Mouse (Mus musculus) right cerebral cortex, postnatal 25 days (tissue): ENCODE data around the gene Tspan8.

Source experiments
- DNase-seq: peaks from one replicate; pipeline ENCODE4 v3.0.0; 2022

Gene Tspan8

DNA sequence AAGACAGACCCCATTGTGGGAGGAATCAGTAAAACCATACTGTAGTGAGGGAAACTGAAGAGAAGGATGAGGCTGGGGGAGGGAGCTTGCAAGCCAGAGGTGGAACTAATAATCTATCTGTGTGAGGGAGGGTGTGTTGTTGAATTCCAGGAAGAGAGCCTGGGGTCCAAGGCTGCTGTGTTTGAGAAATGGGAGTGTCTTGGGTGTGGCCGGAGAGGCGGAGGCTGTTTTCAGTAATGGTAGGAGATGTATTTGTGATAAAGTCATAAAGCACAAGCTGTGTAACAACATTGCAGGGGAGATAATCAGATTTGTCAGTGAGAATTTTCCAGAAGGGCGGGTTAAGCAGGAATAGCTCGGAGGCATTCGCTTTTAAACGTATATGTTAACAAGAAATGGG, 17.4 kb downstream of the Tspan8 start:
- no peak for DNase-seq

DNA sequence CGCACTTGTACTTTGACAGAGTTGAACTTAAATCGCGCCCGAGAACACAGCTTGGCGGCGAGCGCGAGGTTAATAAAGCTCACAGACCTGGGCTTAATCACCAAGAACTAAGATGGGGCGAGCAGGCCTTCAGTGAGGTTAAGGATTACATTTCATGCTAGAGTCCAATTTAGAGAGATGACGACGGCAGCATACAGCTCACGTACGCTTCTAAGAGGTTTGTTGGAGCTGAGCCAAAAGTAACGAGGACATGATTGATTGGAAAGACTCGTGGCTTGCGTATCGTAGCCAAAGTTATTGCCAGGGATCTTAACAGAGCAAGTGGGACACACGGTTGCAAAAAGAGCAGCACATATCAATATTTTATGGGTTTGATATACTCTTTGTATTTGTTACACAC, 30.3 kb downstream of the Tspan8 start:
- no peak for DNase-seq

DNA sequence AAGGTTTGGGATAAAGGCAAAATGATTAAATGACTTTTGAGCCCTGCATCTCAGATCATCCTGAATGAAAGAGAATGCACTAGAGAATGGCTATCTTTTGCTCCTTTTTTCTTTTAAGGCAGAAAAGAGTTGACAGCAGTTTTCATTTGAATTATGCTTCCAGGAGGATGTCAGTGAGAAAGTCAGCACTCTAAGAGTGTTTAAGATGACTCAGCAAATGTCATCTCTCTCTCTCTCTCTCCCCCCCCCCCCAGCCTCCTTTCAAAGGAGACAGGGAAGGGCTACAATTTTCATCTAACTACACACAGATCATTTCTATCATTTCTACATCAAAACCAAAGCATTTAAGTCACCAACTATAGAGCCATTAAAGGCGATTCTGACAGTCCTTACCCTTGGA, 31.9 kb downstream of the Tspan8 start:
- no peak for DNase-seq

DNA sequence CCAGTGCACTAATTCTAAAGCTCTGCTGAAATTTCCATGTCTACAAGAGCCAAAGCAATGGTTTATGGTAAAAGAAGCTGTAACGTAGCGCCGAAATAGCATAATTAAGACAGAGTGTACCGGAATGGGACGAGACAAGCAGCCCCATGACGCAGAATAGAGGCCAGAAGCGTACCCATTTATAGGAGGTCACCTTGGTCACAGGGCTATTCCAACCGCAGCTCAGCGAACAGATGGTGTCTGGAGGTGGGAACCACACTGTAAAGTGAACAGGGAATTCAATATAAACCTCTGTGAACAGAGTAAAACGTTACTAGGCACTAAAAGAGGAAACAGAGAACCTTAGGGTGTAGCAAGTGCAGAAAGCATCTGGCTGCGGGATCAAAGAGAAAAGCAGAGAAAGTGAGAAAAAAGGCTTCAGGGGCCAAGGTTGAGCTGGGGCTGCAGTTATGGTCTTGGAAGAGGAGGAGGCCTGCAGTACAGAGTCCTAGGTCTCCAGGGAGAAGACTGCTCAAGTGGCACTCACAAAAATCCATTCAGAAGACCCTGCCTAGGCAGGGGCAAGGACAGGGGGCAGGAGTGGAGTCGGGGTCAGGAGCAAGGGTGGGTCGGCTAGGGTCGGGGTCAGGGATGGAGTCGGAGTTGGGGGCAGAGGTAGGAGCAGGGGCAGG, 43.7 kb downstream of the Tspan8 start:
- DNase-seq = no peak

DNA sequence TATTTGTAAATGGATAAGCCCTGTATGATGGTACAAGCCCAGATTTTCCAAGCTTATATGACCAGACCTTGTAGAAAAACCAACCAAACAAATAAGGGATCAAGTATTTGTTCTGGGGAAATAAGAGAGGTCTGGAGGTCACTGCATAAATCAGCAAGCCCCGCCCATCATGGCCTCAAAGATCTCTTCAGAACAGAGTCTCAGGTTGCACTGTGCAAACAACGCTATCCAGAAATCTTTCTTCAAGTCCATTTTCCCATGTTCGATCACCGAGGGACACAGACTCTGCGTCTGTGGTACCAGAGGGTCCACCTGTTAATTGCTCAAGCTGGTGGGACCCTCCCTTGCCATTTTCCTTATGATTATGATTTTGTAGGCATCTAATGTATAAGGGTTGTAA, 45.3 kb downstream of the Tspan8 start:
- DNase-seq = no peak

- no peak for DNase-seq
Measured at GRCm38 (mm10) chr10:115882757-115883156, 66.1 kb downstream of the Tspan8 start.

DNA sequence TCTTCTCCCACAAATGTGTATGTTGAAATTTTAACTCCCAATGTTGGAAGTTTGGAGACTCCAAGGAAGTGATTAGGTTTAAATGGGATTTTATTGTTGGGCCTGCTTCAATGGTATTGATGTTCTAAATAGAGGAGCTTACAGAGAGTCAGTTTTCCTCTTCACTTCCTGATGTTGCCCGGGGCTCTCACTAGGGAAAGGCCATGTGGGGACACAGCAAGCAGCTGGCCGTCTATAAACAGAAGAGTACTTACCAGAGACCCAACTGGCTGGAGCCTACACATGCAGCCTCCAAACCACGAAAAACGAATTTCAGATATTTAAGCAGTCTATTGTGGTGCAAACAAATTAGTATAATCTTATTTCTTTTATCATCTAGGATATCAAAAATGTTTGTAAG, 75.3 kb downstream of the Tspan8 start:
- no peak for DNase-seq

- DNase-seq = no peak
Measured at GRCm38 (mm10) chr10:115892973-115893372, 76.3 kb downstream of the Tspan8 start.

- DNase-seq = no peak
Measured at GRCm38 (mm10) chr10:115894045-115894444, 77.4 kb downstream of the Tspan8 start.

GRCm38 (mm10) chr10:115896764-115897163, 80.1 kb downstream of the Tspan8 start:
- DNase-seq = no peak

GRCm38 (mm10) chr10:115897235-115897634, 80.6 kb downstream of the Tspan8 start:
- DNase-seq = no peak
